Mouse (Mus musculus) cerebellum, adult 2 months (tissue): ENCODE measurements around the gene Vps37c. TPM values are rescaled to one million over a fixed set of nuclear protein-coding genes. Genes with fewer than 3 reads are reported as not detected.

Experiments used
- DNase-seq, 2 experiments: peaks; one replicate each; pipeline ENCODE4 v3.0.0; 2021
- H3K27ac ChIP-seq: fragments of 200-500 bp; 2 replicates; pipeline ENCODE4 v1.5.1; 2012; ENCODE audit warnings: low read length, control low read depth, inconsistent platforms; ENCODE audit not compliant: insufficient read depth
- H3K27me3 ChIP-seq: fragments of 200-500 bp; 2 replicates; pipeline ENCODE4 v1.6.1; 2012; ENCODE audit warnings: inconsistent platforms, mild to moderate bottlenecking, low read length, moderate library complexity; ENCODE audit not compliant: control insufficient read depth, insufficient read depth
- H3K4me1 ChIP-seq: fragments of 200-500 bp; 2 replicates; pipeline ENCODE4 v1.6.1; 2011; ENCODE audit warnings: low read length; ENCODE audit not compliant: control insufficient read depth, insufficient read depth
- H3K4me3 ChIP-seq: fragments of 200-500 bp; replicated peaks from 2 replicates; pipeline ENCODE3; 2011; ENCODE audit warnings: mild to moderate bottlenecking, low read depth, low read length, control low read depth; ENCODE audit not compliant: insufficient read depth
- CTCF ChIP-seq: fragments of 200-500 bp; IDR thresholded peaks from 2 replicates; pipeline ENCODE4 v1.5.1; 2011; ENCODE audit warnings: low read depth, mild to moderate bottlenecking, control low read depth, low read length, moderate library complexity, borderline replicate concordance; ENCODE audit not compliant: insufficient read depth
- POLR2A ChIP-seq: fragments of 200-500 bp; IDR thresholded peaks from 2 replicates; pipeline ENCODE4 v1.6.1; 2011; ENCODE audit warnings: low read length, control low read depth, borderline replicate concordance; ENCODE audit not compliant: insufficient read depth
- WGBS: fragments of 180-500 bp; shearing (Covaris S2); methylation state at CpG from one replicate; pipeline ENCODE4 v1.1.7; 2018; 5-methylcytosine and 5-hydroxymethylcytosine counted together
- polyA plus RNA-seq: library from polyadenylated mRNA; depleted of rRNA; stranded (reverse); fragments of >200 nt; gene quantifications from 2 replicates; pipeline ENCODE4 v1.2.3, GENCODE M21; 2012; rRNA removed

Gene Vps37c
- polyA plus RNA-seq = 30.6 and 31.4 TPM in 2 replicates

- Histone ChIP-seq H3K4me3 (peak within 1 kb of the TSS; percentile 74), H3K27ac (peak within 1 kb of the TSS; percentile 67), H3K4me1 (peaks cover 8% of the 10 kb centered on the region; the same call in 1 of the 2 replicates), H3K27me3 (no peaks in the 10 kb centered on the region)
- peak; percentile 72; the same call in 1 of the 2 replicates for TF ChIP-seq POLR2A
- no peak; the same call in 1 of the 2 replicates for TF ChIP-seq CTCF
- peak; percentile 96 to 98 for DNase-seq
- WGBS = under 1% methylated on average over 74 of the region's 74 CpGs
These were observed at the start of gene Vps37c for GRCm38 (mm10) chr19:10688537-10689352. TSS of gene Vps37c (plus strand) at chr19:10688735.

GRCm38 (mm10) chr19:10640080-10640479 lies 48.5 kb upstream of the Vps37c start:
- TF ChIP-seq POLR2A (no peak), CTCF (no peak)
- Histone ChIP-seq H3K27me3 (no peaks in the 10 kb centered on the region), H3K4me3 (no peak overlapping the region), H3K4me1 (no peaks in the 10 kb centered on the region), H3K27ac (no peak overlapping the region)
- DNase-seq = no peak
- WGBS = 7% methylated on average over 5 of the region's 5 CpGs

DNA sequence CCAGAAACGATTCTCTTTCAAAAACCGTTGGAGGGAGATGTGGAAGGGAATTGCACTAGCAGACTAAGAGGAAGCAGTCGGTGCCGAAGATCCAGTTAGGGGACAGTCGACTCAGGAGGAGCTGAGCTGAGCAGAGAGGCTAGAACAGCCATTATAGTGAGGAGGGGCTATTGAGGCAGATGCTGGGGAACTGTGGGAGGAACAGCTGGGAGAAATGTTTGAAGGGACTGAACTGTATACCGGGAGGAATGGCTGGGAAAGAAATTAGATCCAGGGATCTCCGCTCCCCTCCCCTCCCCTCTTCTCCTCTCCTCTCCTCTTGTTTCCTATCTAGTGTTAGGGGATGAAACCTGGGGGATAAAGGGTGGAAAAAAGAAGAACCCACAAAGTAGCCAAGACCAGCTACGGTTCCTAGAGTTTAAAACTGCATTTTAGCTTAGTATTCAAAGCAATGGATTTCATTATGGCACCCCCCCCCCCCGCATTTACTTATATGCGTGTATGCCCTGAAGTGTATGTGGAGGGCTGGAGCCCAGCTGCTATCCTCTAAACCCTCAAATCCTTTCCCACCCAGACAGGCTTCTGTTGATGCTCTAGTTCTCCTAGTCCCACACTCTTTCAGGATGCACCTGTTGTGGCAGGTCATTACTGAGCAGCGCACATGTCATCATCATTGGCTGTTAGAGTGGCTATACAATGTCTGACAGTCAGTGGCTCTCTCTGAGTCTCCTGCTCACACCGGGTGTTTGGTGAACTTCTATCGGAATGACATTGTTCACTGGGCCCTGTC lies 47.8 kb upstream of the Vps37c start:
- 46% methylated on average over 13 of the region's 13 CpGs for WGBS
- no peak for TF ChIP-seq POLR2A
- no peak for TF ChIP-seq CTCF
- no peak for DNase-seq
- Histone ChIP-seq H3K4me3 (no peak overlapping the region), H3K4me1 (no peaks in the 10 kb centered on the region), H3K27ac (no peak overlapping the region), H3K27me3 (no peaks in the 10 kb centered on the region)

DNA sequence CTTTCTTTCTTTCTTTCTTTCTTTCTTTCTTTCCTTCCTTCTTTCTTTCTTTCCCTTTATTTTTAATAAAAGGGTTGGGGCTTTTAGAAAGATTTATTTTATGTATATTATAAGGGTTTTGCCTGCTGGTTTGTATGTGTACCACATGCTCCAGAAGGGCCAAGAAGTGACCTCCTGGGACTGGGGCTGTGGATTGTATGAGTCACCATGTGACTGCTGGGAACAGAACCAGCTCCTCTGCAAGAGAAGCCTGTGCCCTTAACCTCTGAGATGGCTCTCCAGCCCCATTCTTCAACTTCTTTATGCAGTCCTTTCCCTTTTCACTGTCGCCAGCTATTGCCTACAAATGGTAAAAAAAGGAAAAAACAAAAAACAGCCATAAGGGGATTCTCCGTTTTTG lies 42.9 kb upstream of the Vps37c start:
- TF ChIP-seq CTCF = no peak
- TF ChIP-seq POLR2A = no peak

DNA sequence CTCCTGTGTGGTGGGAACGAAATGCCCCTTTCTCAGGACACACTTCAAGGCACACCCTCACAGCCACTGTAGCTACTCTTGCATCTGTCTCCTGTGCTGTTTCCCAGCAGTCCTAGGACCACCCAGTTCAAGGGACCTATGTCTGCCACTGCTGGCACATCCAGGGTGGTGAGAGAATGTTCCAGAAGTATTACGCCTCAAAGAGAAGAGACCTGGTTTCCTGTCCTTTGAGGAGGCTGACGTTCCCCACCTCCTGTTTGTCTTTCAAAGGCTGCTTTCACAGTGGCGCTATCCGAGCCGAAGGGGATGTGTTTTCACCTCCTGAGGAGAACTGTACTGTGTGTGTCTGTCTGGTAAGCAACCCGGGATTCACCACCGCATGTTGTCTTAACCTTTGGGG lies 40.4 kb upstream of the Vps37c start:
- WGBS = 75% methylated on average over 8 of the region's 8 CpGs
- Histone ChIP-seq H3K4me1 (no peaks in the 10 kb centered on the region), H3K27me3 (no peaks in the 10 kb centered on the region), H3K27ac (no peak overlapping the region), H3K4me3 (no peak overlapping the region)
- no peak for DNase-seq
- TF ChIP-seq CTCF (no peak), POLR2A (no peak)

More for the DNA sequence above, 42.9 kb upstream of the Vps37c start:
- Histone ChIP-seq H3K27ac (no peak overlapping the region), H3K27me3 (no peaks in the 10 kb centered on the region), H3K4me1 (no peaks in the 10 kb centered on the region), H3K4me3 (no peak overlapping the region)
- WGBS = 89% methylated on average over 2 of the region's 2 CpGs
- DNase-seq = no peak

DNA sequence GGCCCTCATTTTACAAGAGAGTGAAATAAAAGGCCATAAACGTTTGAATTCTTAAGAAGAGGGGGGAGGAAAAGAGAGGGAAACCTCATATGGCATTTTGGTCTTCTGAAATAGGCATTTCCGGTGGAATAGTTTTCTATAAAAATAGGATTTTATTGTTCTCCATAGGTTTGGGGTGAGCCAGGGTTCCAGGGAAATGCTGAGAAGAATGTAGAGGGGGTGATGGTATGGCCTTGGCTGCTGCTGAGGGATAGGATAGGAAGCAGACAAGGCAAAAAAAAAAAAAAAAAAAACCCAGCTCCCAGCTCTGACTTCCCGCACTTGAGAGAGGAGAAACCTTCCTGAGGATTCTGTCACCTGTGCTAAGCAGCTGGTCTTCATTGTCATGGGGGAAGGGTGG lies 32.5 kb upstream of the Vps37c start:
- no peaks in the 10 kb centered on the region for H3K4me1 ChIP-seq
- WGBS = 62% methylated on average over 3 of the region's 3 CpGs
- DNase-seq = no peak

DNA sequence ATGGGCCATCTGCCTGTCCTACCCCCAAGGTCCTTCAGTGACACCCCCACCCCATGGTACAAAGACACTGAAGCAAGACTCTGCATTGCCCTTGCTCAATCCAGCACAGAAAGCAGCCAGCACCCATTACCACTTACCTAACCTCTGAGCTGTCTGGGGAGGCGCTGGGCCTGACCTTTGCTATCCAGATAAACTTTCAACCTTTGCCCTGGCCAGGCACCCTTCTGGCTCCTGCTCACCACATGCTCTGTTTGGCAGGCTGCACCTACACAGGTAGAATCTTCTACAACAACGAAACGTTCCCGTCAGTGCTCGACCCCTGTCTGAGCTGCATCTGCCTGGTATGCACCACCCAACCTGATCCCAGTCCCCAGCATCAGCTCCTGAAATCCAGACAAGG lies 30.8 kb upstream of the Vps37c start:
- TF ChIP-seq CTCF (no peak), POLR2A (no peak)
- no peaks in the 10 kb centered on the region; the same call in 1 of the 2 replicates for H3K27me3 ChIP-seq
- 86% methylated on average over 5 of the region's 5 CpGs for WGBS

More for the DNA sequence above, 32.5 kb upstream of the Vps37c start:
- Histone ChIP-seq H3K27ac (no peak overlapping the region), H3K27me3 (no peaks in the 10 kb centered on the region; the same call in 1 of the 2 replicates), H3K4me3 (no peak overlapping the region)
- TF ChIP-seq CTCF (no peak), POLR2A (no peak)

More for the DNA sequence above, 30.8 kb upstream of the Vps37c start:
- H3K4me3 ChIP-seq = no peak overlapping the region
- H3K27ac ChIP-seq = no peak overlapping the region
- DNase-seq = no peak
- no peaks in the 10 kb centered on the region for H3K4me1 ChIP-seq
